Mouse (Mus musculus): ENCODE measurements around the gene Tvp23a.

DNA sequence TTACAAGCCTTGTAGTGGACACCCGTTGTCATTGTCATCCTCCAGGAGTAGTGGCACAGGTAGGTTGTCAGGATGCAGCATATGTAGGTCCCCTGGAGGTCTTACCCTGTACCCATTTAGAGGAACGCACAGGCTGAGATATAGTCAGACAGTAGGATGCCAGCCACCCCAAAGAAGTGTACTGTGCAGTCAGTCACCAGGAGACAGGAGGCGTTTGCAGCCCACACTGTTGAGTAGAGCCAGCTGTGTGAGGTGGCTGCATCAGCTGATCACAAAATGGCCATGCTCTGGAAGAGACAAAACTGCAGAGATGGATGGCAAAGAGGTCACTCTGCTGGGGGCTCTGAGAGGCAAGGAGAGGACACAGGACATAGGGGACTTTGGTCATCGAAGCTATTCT is 14.8 kb downstream of the Tvp23a start:
- TF ChIP-seq CTCF (IDR thresholded peaks at IDR 0.05; ENCODE audit: low read depth) = no peak
- no peak for TF ChIP-seq EP300 (optimal IDR thresholded peaks at IDR 0.05)

All from stomach, postnatal 0 days (tissue).